In genomic region chr2:90611959-90612571, GRCm38 (mm10) we compare ENCODE assay signal across 8 mouse cellular contexts. TPM values are rescaled to one million over a fixed set of nuclear protein-coding genes. Genes with fewer than 3 reads are reported as not detected.
DNase-seq lines count a peak whose midpoint lies in the region; ATAC-seq and TF ChIP-seq lines count a peak whose summit lies in the region.

No protein-coding gene starts in this region.

- no peaks in the 10 kb centered on the region for H3K4me1 ChIP-seq in limb, embryonic 11.5 days (ENCODE audit: control insufficient read depth, insufficient read depth, low read length)
- no peaks in the 10 kb centered on the region for H3K4me1 ChIP-seq in limb, embryonic 10.5 days
- H3K4me1 ChIP-seq in embryonic fibroblast, embryonic 13.5 days (ENCODE audit: control insufficient read depth, insufficient read depth, low read length), result peaks cover 8% of the 10 kb centered on the region
- H3K4me1 ChIP-seq in megakaryocyte, embryonic 14.5 days, result peaks cover 28% of the 10 kb centered on the region
- no peaks in the 10 kb centered on the region for H3K4me1 ChIP-seq in hindbrain, postnatal 0 days (ENCODE audit: insufficient read depth, low read length)

- H3K4me3 ChIP-seq in limb, embryonic 11.5 days (ENCODE audit: low read depth, low read length), result no peak overlapping the region
- H3K4me3 ChIP-seq in limb, embryonic 10.5 days, result no peak overlapping the region
- H3K4me3 ChIP-seq in embryonic fibroblast, embryonic 13.5 days (ENCODE audit: insufficient read depth, low read length), result no peak overlapping the region
- peak overlapping the region; percentile 77 for H3K4me3 ChIP-seq in megakaryocyte, embryonic 14.5 days (replicated peaks)
- H3K4me3 ChIP-seq in hindbrain, postnatal 0 days (ENCODE audit: low read length), result no peak overlapping the region

- no peak overlapping the region for H3K9ac ChIP-seq in limb, embryonic 11.5 days (ENCODE audit: low read length)
- H3K9ac ChIP-seq in hindbrain, postnatal 0 days (replicated peaks; ENCODE audit: low read length), result no peak overlapping the region

- DNase-seq in limb, embryonic 11.5 days (ENCODE audit: low spot score), result peak; percentile 17
- DNase-seq in limb, embryonic 10.5 days (ENCODE audit: low spot score), result no peak
- peak; percentile 79 for DNase-seq in heart, postnatal 4 days
- no peak for DNase-seq in hindbrain, postnatal 0 days (ENCODE audit: low spot score)
- DNase-seq in cerebellum, adult 11-12 months, result no peak

- no peaks in the 10 kb centered on the region for H3K9me3 ChIP-seq in limb, embryonic 11.5 days (ENCODE audit: control insufficient read depth, low read length)
- H3K9me3 ChIP-seq in limb, embryonic 10.5 days (replicated peaks), result no peaks in the 10 kb centered on the region
- H3K9me3 ChIP-seq in megakaryocyte, embryonic 14.5 days, result no peaks in the 10 kb centered on the region
- H3K9me3 ChIP-seq in hindbrain, postnatal 0 days (ENCODE audit: low read length), result no peaks in the 10 kb centered on the region

- ATAC-seq in limb, embryonic 11.5 days (ENCODE audit: insufficient number of reproducible peaks, low FRiP score, low TSS enrichment, low read depth), result no peak
- ATAC-seq in hindbrain, postnatal 0 days, result no peak
- no peak for ATAC-seq in CD4-positive, CD25-positive, alpha-beta regulatory T cell, adult 4 months

- no peak overlapping the region for H3K4me2 ChIP-seq in limb, embryonic 11.5 days (ENCODE audit: low read depth, severe bottlenecking)
- no peak overlapping the region for H3K4me2 ChIP-seq in hindbrain, postnatal 0 days (ENCODE audit: low read depth, low read length)

- H3K27ac ChIP-seq in limb, embryonic 11.5 days (replicated peaks; ENCODE audit: low read depth, low read length), result no peak overlapping the region
- H3K27ac ChIP-seq in limb, embryonic 10.5 days, result no peak overlapping the region
- peak overlapping the region; percentile 35 for H3K27ac ChIP-seq in embryonic fibroblast, embryonic 13.5 days (ENCODE audit: insufficient read depth, low read length)
- no peak overlapping the region for H3K27ac ChIP-seq in hindbrain, postnatal 0 days

- H3K27me3 ChIP-seq in limb, embryonic 11.5 days (ENCODE audit: control insufficient read depth, insufficient read depth, low read length), result no peaks in the 10 kb centered on the region
- H3K27me3 ChIP-seq in limb, embryonic 10.5 days (ENCODE audit: low read depth, poor library complexity, severe bottlenecking), result no peaks in the 10 kb centered on the region
- H3K27me3 ChIP-seq in megakaryocyte, embryonic 14.5 days (replicated peaks), result no peaks in the 10 kb centered on the region
- H3K27me3 ChIP-seq in hindbrain, postnatal 0 days (ENCODE audit: insufficient read depth, low read length), result no peaks in the 10 kb centered on the region

- no peak for TF ChIP-seq CTCF in embryonic fibroblast, embryonic 13.5 days (IDR thresholded peaks at IDR 0.05; ENCODE audit: borderline replicate concordance, insufficient read depth, low read length)
- no peak for TF ChIP-seq CTCF in hindbrain, postnatal 0 days (IDR thresholded peaks at IDR 0.05; ENCODE audit: low read depth)

- 84% methylated on average over 10 of the region's 10 CpGs for WGBS in limb, embryonic 11.5 days
- WGBS in limb, embryonic 10.5 days, result 92% methylated on average over 10 of the region's 10 CpGs
- 89% methylated on average over 10 of the region's 10 CpGs for WGBS in hindbrain, postnatal 0 days

- TF ChIP-seq POLR2A in embryonic fibroblast, embryonic 13.5 days (IDR thresholded peaks at IDR 0.05; ENCODE audit: low read depth, low read length), result no peak

- H3K36me3 ChIP-seq in limb, embryonic 11.5 days (ENCODE audit: control insufficient read depth, insufficient read depth, low read length), result no peaks in the 10 kb centered on the region
- H3K36me3 ChIP-seq in limb, embryonic 10.5 days, result no peaks in the 10 kb centered on the region
- no peaks in the 10 kb centered on the region for H3K36me3 ChIP-seq in megakaryocyte, embryonic 14.5 days (replicated peaks; ENCODE audit: low read length)
- H3K36me3 ChIP-seq in hindbrain, postnatal 0 days (ENCODE audit: insufficient read depth, low read length), result no peaks in the 10 kb centered on the region

RNA-seq across cellular contexts. Expression of gene Ptprj, which starts 31.6 kb away (rescaled TPM):
- 1.4 TPM in 2 replicates for polyA plus RNA-seq in limb, embryonic 11.5 days (2014; fragmentation: Nextera tagmentation; extraction: Ambion mirVana)
- 1.0 and 1.3 TPM in 2 replicates for polyA plus RNA-seq in limb, embryonic 10.5 days (2016; fragmentation: Nextera tagmentation; extraction: Ambion mirVana)
- 8.0 and 9.9 TPM in 2 replicates for polyA plus RNA-seq in embryonic fibroblast, embryonic 13.5 days (2011; ENCODE audit: insufficient read length, low read depth, missing spikeins)
- 1 to 10 TPM; 7.6 to 8.7 TPM for total RNA-seq in heart, postnatal 4 days (2021)
- polyA plus RNA-seq in megakaryocyte, embryonic 14.5 days (2012; ENCODE audit: insufficient read depth, low replicate concordance), result 2.2 and 8.7 TPM in 2 replicates
- total RNA-seq in hindbrain, postnatal 0 days (2014; rRNA removed), result 37.8 and 39.1 TPM in 2 replicates
- polyA plus RNA-seq in hindbrain, postnatal 0 days (2015; fragmentation: Nextera tagmentation; extraction: Ambion mirVana), result 4.6 and 4.7 TPM in 2 replicates
- polyA plus RNA-seq in CD4-positive, CD25-positive, alpha-beta regulatory T cell, adult 4 months (2017; shearing (Covaris generic)), result 1 to 10 TPM; 5.2 to 7.0 TPM

Comparison
In these comparisons a context has a peak if more than half of its experiments do, and no peak if none do; other contexts are left out.
1. DNase-seq: peak in limb, embryonic 11.5 days (single experiment) and heart, postnatal 4 days (single experiment); none in limb, embryonic 10.5 days (single experiment), hindbrain, postnatal 0 days (single experiment) and cerebellum, adult 11-12 months (single experiment).